Mouse (Mus musculus) C2C12 (cell line): Measurements from ENCODE around the gene Slc2a8.

Experiments used
- CEBPB ChIP-seq: IDR thresholded peaks from one replicate; pipeline ENCODE4 v1.6.1; 2011; ENCODE audit warnings: low read depth, mild to moderate bottlenecking, control low read depth, moderate library complexity
- CTCF ChIP-seq: IDR thresholded peaks from one replicate; pipeline ENCODE4 v1.5.1; 2011; ENCODE audit not compliant: control insufficient read depth, insufficient read depth, insufficient read length
- MAX ChIP-seq: IDR thresholded peaks from one replicate; pipeline ENCODE4 v1.6.1; 2011; ENCODE audit warnings: mild to moderate bottlenecking, control low read depth
- MYOD1 ChIP-seq: IDR thresholded peaks from one replicate; pipeline ENCODE4 v1.6.1; 2011; ENCODE audit warnings: low read depth; ENCODE audit not compliant: control insufficient read depth, insufficient read length
- USF1 ChIP-seq: IDR thresholded peaks from one replicate; pipeline ENCODE4 v1.6.1; 2011; ENCODE audit warnings: low read depth, mild to moderate bottlenecking, control low read depth, moderate library complexity

DNA sequence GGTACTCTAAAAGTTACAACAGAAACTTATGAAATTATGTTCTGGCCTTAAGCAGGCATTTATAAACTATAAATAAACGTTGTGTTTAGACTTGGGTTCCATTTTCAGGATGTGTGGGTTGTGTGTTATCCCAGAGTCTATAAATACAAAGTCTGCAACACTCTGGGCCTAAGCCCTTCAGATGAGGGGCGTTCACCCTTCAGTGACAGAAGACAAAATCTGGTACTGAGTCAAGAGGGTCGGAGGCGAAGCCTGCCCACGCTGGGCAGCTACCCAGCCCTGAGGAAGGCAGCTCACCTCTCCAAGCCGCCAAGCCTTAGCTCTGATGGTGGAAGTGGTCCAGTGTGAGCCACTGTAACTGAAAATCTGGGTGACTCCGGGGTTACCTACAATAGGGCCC, 20.3 kb upstream of the Slc2a8 start:
- TF ChIP-seq CTCF (no peak), MYOD1 (no peak), CEBPB (no peak), USF1 (no peak), MAX (no peak)
